Mouse (Mus musculus) lung, adult 18-20 months (tissue): ENCODE data around the gene Mtfp1.
A peak's percentile ranks its signal among the peaks of the same experiment; 100 is the strongest.
"Not testable (repeated sequence)": the region's sequence is repeated elsewhere in the genome, so short reads cannot be mapped to it uniquely, and the experiment has no call there.

Source experiments
- DNase-seq, 2 experiments: peaks; one replicate each; pipeline ENCODE4 v3.0.0; 2022; ENCODE audit warnings: mixed read lengths in 2 of 2

The Mtfp1 gene

DNA sequence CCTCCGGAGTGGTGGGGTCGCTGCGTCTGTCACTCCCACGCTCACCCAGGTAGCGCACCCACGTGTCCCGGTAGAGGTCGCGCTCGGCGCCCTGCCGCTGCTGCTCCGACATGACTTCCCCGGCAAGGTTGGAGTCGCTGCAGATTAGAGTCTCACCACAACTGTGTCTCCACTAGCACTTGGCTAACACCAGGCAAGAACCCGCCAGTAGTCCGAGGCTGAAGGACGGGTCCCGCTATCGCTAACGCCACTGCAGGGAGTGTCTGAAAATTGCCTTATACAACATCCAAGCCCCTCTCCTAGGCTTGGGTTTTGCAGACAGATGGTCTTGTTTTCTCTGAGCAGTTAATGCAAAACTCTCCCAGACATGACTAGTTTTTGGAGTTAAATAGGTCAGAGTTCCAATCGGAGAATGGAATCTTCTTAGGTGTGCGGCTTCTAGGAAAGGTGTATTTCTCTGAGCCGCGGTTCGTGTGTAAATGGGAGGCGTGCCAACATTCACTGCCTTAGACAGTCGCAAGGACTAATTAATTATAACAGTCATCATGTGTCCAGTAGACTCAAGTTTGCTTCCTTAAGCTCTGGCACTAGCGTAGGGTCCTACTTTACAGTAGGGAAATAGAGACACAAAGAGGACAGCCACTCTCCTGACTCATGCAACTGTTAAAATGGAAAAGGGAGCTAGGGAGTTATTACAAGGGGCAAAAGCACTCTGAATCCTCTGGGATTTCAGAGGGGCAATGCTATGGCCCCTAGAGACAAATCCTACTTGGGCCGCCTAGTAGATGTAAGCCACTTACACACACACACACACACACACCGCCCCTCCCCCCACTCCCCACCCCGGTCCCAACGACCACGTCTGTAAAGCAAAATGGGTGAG is at the start of gene Mtfp1:
Gene Mtfp1 (minus strand): TSS at position 275 of the 883 bp plus-strand sequence.
- peak; percentile 54 to 62 for DNase-seq

DNA sequence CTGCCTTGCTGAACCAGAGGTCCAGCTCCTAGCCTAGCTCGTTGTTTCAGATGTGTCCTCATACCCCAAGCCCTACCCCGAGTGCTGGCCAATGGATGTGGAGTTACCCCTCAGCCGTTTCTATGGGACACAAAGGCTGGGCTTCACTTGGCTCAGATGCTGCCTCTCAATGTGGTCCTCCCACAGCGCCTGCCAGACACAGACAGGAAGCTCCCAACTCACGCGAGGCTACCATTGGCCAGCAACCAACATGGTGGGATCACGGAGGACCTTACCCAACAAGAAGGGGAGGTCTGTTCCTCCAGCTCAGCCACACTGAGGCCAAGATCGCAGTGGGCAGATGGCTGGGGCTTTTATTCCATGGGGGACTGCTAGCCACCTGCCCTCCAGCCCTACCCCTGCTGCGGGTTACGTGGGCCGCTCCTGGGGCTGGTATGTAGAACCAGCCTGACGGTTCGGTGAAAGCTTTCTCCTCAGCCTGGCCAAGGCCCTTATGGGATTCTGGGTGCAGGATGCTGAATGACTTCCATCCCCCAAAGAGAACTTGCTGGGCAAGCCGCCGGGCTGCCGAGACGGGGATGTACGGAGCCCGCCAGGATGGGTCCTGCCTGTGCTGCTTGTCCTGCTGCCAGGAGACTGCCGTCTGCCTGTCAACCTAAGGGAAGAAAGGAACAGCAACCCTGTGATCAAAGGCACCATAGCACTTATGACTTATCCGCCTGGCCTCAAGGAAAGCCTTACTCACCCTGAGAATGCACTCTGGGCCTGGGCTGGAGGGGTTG is 48.2 kb upstream of the Mtfp1 start:
- DNase-seq, result no peak

DNA sequence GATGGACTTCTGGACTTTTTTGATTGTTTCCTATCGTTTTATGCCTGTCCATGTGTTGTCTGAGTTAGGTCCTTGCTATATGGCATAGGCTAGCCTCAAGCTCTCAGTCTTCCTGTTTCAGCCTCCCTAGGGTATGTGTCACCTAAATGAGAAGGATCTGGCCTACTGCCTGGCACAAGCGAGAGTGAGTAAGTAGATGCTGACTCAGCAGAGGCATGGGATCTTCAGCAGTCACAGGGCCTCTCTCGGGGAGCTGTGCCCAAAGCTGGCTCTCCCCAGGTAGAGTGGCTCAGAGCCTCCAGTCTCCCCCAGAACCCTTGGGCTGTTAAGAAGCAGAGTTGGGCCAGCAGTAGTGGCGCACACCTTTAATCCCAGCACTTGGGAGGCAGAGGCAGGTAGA is 47.1 kb upstream of the Mtfp1 start:
- DNase-seq, result no peak

DNA sequence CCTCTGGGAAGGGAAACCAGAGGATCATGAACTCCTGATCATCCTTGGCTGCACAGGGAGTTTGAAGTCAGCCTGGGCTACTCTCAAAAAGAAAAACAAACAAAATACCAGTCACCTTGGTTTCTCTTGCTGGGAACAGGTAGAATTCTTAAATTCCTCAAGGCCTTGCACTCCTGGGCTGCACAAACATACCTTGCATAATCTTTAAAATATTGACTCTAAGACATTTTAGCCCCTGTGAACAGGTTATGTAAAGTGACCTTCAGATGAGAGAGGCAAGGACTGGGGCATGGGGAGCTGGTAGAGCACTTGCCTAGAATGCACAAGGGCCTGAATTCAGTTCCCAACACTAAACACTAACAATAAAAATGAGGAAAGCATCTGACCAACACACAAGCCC is 46.3 kb upstream of the Mtfp1 start:
- DNase-seq, result no peak

DNA sequence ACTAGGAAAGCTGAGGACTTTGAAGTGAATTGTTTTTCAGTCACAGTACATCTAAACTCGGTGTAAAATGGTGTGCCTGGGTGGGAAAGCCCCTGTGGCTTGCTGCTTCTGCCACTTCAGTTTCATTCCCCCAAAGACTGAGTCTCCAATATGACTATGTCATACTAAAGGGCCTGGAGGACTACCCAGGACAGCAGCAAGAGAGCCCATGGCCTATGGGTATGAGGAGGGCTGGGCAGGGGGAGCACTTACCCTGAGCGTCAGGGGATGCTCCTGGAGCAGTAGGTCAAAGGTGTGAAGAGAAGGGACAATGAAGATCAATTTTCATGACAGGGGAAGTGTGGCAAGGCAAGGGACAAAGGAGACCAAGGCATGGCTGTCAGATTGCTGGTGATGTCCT is 43.7 kb upstream of the Mtfp1 start:
- no peak for DNase-seq

- peak; percentile 85 to 87 for DNase-seq
Measured at GRCm38 (mm10) chr11:4134986-4135935, 40.0 kb upstream of the Mtfp1 start, which contains the start of gene Rnf215. Gene Rnf215 (plus strand): TSS chr11:4135202.

DNA sequence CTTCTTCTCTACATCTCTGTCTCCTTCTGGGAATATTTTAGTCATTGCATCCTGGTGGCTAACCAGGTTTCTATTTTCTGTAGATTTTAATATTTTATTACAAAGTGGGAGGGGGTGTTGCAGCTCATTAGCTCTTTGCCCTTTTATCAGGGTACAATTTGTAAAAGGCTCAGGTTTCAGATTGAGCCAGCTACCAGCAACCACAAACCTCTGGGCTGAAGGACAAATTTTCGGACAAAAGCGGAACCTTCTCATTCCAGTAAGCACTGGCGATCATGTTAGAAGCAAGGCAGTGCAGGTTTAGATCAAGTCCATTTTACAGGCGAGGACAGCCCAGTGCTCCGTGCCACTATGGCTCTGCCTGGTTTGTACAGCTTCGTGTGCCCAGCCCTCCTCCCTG is 39.2 kb upstream of the Mtfp1 start:
- no peak for DNase-seq

DNA sequence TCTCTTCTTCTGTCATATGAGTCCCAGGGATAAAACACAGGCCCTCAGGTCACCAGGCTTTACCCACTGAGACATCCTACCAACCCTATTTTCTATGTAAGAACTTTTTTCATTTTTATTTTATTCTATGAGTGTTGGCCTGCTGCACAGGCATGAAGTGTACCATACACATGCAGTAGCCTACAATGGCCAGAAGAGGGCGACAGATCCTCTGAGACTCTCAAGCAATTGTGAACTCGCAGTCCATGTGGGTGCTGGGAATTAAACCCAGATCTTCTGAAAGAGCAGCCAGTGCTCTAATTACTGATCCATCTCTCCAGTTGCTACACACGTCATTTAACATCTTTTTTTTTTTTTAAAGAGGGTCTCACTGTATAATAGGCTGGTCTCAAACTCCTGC is 38.2 kb upstream of the Mtfp1 start:
- no peak for DNase-seq

GRCm38 (mm10) chr11:4128461-4128860 is 33.2 kb upstream of the Mtfp1 start:
- not testable (repeated sequence) for DNase-seq

- DNase-seq, result no peak
Measured at GRCm38 (mm10) chr11:4127059-4127458, 31.8 kb upstream of the Mtfp1 start.

GRCm38 (mm10) chr11:4123922-4124321 is 28.7 kb upstream of the Mtfp1 start:
- peak; percentile 60 to 67 for DNase-seq

DNA sequence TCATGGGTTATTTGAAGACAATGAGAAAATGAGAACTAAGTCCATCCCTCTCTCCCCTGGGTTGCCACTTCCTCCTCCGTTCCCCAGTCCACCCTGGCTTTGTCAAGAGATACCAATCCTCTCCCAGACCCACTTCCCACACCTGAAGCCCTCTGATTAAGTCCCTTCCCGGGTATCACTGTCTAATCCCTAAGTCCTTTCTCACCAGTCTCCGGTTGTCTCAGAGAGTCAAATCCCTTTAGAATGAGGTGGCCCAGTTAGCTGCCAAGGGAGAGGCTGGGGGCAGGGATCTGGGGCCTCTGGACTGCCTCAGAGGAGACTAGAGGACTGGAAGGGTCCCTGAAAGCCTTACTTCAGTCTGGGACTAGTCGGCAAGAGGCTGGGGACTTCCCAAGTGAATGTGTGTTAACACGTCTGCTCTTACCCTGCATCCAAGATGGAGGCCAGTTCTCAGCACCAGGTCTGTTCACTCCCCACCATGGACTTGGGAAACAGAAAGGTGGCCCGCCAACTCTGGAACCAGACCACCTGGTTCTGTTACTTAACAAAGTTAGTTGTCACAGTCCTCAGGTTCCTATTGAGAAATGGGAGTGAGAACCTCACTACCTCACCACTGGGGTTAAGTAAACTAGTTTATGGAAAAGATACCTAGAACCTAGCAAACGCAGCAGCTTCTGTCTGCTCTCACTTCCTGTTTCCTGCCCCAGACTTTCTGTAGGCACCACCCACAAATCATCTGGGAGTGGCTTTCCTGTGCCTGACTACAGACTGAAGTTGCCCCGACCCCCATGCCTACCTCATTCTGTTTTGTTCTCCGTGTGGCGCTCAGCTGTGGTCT is 27.7 kb upstream of the Mtfp1 start, which contains the start of gene Sec14l2:
Gene Sec14l2 (minus strand): TSS at position 674 of the 838 bp plus-strand sequence.
- peak in 1 of 2 experiments; percentile 53 for DNase-seq

GRCm38 (mm10) chr11:4122226-4122625 is 27.0 kb upstream of the Mtfp1 start:
- DNase-seq, result peak; percentile 31 to 56

GRCm38 (mm10) chr11:4121691-4122090 is 26.4 kb upstream of the Mtfp1 start:
- no peak for DNase-seq

DNA sequence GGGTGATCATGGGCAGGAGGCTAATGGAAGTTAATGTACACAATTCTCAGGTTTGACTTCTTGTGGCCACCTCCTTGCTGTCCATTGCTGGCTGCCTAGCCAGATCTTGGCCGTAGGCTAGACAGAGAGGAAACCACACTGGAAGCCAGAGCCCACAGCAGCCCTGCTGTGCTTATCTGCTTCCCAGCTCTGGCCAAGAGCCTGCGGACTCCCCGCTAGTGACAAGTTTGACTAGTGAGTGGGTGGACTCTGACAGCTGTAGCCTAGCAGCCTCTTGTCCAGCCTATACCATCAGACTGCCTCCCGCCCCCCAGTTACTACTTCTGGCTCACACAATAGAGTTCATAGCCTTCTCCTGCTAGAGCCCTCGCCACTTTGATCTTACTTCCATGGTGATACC is 24.4 kb upstream of the Mtfp1 start:
- DNase-seq, result no peak

- DNase-seq, result peak; percentile 86 to 91
Measured at GRCm38 (mm10) chr11:4118081-4118921, 23.1 kb upstream of the Mtfp1 start.

DNA sequence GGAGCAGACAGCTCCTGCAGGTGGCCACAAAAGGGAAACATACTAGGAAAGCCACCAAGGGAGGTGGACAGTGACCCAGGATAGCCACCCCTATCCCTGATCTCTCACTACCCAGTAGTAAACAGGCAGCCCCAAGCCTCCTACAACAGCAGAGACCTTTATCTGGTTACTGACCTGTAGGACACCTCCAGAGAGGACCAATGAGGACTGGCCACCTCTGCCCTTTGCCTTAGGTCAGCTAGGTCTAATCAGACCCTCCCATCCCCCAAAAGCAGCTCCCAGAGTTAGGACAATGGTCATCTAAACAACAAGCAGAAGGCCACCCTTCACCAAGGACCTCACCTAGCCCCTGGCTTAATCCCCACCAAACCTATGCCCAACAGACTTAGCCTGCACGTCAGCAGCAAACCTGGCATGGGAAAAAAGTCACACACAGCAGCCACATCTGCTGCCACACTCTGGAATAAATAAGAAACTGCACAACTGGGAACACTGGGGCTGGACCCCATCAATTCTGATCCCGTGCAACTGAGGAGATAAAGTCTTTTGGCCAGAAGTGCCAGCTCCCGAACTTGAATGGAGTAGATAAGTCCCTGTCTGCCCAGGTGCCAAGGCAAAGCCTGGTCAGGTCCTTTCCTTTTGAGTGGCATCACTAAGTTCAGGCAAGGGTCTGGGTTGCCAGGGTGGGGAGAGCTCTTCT is 22.3 kb upstream of the Mtfp1 start:
- no peak for DNase-seq

GRCm38 (mm10) chr11:4116458-4117141 is 21.4 kb upstream of the Mtfp1 start:
- no peak for DNase-seq

DNA sequence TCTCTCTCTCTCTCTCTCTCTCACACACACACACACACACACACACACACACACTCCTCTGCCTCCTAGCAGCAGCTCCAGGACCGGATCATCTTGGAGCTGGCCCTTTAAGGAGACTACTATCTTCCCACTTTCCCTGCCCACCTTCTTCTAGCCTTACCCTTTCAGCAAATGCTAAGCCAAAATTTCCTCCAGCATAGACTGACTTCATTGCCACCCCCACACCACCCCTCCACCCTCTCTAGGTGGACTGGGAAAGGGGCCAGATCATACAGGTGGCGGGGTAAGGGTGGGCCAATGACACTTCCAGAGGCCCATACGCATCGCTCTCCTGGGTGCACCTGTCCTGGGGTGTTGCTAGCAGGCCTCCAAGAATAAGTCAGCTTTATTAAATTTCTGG is 20.2 kb upstream of the Mtfp1 start:
- DNase-seq, result no peak
